ENCODE assay signal across 9 mouse cellular contexts in the genomic region with DNA sequence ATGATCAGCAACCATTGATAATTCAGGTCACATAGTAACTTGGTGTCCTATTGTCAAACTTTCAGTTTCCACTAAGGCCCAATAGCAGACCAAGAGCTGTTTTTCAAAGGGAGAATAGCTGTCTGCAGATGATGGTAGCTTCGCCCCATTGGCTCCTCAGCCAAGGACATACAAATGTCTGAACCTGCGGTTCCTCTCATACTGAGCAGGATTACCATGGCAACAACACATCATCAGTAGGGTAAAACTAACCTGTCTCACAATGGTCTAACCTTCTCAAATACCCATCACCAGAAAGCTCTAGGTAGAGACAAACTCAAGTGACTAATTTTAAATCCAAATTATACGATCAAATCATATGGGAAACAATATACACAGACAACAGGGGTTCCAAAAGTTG.
DNase-seq lines count a peak whose midpoint lies in the region; ATAC-seq lines count a peak whose summit lies in the region.
"Had no signal": no experiment of that assay in that cellular context is flagged by ENCODE, and none has a peak within 500 bp of the region (broad histone marks: within the 10 kb centered on the region; RNA-seq: fewer than 3 reads in every experiment).

No protein-coding gene starts in this region.

- H3K4me3 ChIP-seq in kidney, embryonic 16.5 days (ENCODE audit: low read length): no peak overlapping the region
- no peak overlapping the region for H3K4me3 ChIP-seq in liver, embryonic 13.5 days (replicated peaks)
- no peak overlapping the region for H3K4me3 ChIP-seq in hindbrain, embryonic 12.5 days
- H3K4me3 ChIP-seq: neural tube, embryonic 12.5 days had no signal

- H3K4me1 ChIP-seq in kidney, embryonic 16.5 days (ENCODE audit: insufficient read depth, low read length): no peaks in the 10 kb centered on the region
- H3K4me1 ChIP-seq in liver, embryonic 13.5 days (replicated peaks): no peaks in the 10 kb centered on the region
- H3K4me1 ChIP-seq in hindbrain, embryonic 12.5 days: no peaks in the 10 kb centered on the region
- H3K4me1 ChIP-seq: neural tube, embryonic 12.5 days had no signal

- no peaks in the 10 kb centered on the region for H3K9me3 ChIP-seq in kidney, embryonic 16.5 days (ENCODE audit: low read length)
- no peaks in the 10 kb centered on the region for H3K9me3 ChIP-seq in liver, embryonic 13.5 days (replicated peaks)
- H3K9me3 ChIP-seq in hindbrain, embryonic 12.5 days (replicated peaks): no peaks in the 10 kb centered on the region
- H3K9me3 ChIP-seq: neural tube, embryonic 12.5 days had no signal

- H3K4me2 ChIP-seq in kidney, embryonic 16.5 days (replicated peaks; ENCODE audit: low read depth, low read length): no peak overlapping the region
- no peak overlapping the region for H3K4me2 ChIP-seq in liver, embryonic 13.5 days
- H3K4me2 ChIP-seq in hindbrain, embryonic 12.5 days (replicated peaks): no peak overlapping the region
- H3K4me2 ChIP-seq: neural tube, embryonic 12.5 days had no signal

- no peak overlapping the region for H3K27ac ChIP-seq in kidney, embryonic 16.5 days (ENCODE audit: low read length)
- no peak overlapping the region for H3K27ac ChIP-seq in liver, embryonic 13.5 days
- H3K27ac ChIP-seq in hindbrain, embryonic 12.5 days: no peak overlapping the region
- H3K27ac ChIP-seq: neural tube, embryonic 12.5 days had no signal

- no peaks in the 10 kb centered on the region for H3K36me3 ChIP-seq in kidney, embryonic 16.5 days (ENCODE audit: insufficient read depth, low read length)
- H3K36me3 ChIP-seq in liver, embryonic 13.5 days: peaks cover 10% of the 10 kb centered on the region; the same call in 1 of the 2 replicates
- no peaks in the 10 kb centered on the region for H3K36me3 ChIP-seq in hindbrain, embryonic 12.5 days
- H3K36me3 ChIP-seq: neural tube, embryonic 12.5 days had no signal

- 83% methylated on average over 3 of the region's 3 CpGs for WGBS in kidney, embryonic 16.5 days
- 78% methylated on average over 3 of the region's 3 CpGs for WGBS in liver, embryonic 13.5 days (ENCODE audit: insufficient replicate concordance)
- 89% methylated on average over 3 of the region's 3 CpGs for WGBS in hindbrain, embryonic 12.5 days

- no peaks in the 10 kb centered on the region for H3K27me3 ChIP-seq in kidney, embryonic 16.5 days (ENCODE audit: insufficient read depth, low read length)
- no peaks in the 10 kb centered on the region for H3K27me3 ChIP-seq in liver, embryonic 13.5 days
- H3K27me3 ChIP-seq in hindbrain, embryonic 12.5 days: no peaks in the 10 kb centered on the region
- H3K27me3 ChIP-seq: neural tube, embryonic 12.5 days had no signal

- DNase-seq in CD8-positive naive resting alpha-beta T cell, adult 2 months (ENCODE audit: low read depth in 2 of 2, low spot score in 2 of 2): peak; percentile 77 to 85
- DNase-seq in adrenal gland, adult 18-20 months (ENCODE audit: low spot score in 2 of 2): peak; percentile 80 to 88
- peak; percentile 46 to 66 for DNase-seq in frontal cortex, postnatal 25 days (ENCODE audit: low spot score in 2 of 2)
- peak; percentile 66 for DNase-seq in liver, embryonic 13.5 days
- DNase-seq in right cerebral cortex, adult 2 months (ENCODE audit: low spot score in 2 of 2): peak; percentile 76 to 83
- peak; percentile 76 for DNase-seq in urinary bladder, postnatal 25 days (ENCODE audit: low spot score)

- no peak overlapping the region for H3K9ac ChIP-seq in kidney, embryonic 16.5 days (replicated peaks; ENCODE audit: low read length)
- no peak overlapping the region for H3K9ac ChIP-seq in liver, embryonic 13.5 days
- H3K9ac ChIP-seq in hindbrain, embryonic 12.5 days: no peak overlapping the region
- H3K9ac ChIP-seq: neural tube, embryonic 12.5 days had no signal

- ATAC-seq in kidney, embryonic 16.5 days (ENCODE audit: low FRiP score, low TSS enrichment): peak; percentile 73; the same call in 1 of the 2 replicates
- peak; percentile 91 for ATAC-seq in liver, embryonic 13.5 days (ENCODE audit: low read depth)
- ATAC-seq in hindbrain, embryonic 12.5 days (ENCODE audit: low FRiP score): no peak
